Mouse (Mus musculus) B cell, adult 67 days (primary cell): ENCODE results near the gene Tcta. TPM values are rescaled to one million over a fixed set of nuclear protein-coding genes. Genes with fewer than 3 reads are reported as not detected.

Source experiments
- total RNA-seq, 2 experiments: library from RNA; stranded (reverse); gene quantifications; 4 replicates each; pipeline ENCODE4 v1.2.4; 2023

Tcta gene
- 10 to 100 TPM in 1 of 2 experiments, 1 to 10 TPM in 1; 9.3 to 13.8 TPM for total RNA-seq

DNA sequence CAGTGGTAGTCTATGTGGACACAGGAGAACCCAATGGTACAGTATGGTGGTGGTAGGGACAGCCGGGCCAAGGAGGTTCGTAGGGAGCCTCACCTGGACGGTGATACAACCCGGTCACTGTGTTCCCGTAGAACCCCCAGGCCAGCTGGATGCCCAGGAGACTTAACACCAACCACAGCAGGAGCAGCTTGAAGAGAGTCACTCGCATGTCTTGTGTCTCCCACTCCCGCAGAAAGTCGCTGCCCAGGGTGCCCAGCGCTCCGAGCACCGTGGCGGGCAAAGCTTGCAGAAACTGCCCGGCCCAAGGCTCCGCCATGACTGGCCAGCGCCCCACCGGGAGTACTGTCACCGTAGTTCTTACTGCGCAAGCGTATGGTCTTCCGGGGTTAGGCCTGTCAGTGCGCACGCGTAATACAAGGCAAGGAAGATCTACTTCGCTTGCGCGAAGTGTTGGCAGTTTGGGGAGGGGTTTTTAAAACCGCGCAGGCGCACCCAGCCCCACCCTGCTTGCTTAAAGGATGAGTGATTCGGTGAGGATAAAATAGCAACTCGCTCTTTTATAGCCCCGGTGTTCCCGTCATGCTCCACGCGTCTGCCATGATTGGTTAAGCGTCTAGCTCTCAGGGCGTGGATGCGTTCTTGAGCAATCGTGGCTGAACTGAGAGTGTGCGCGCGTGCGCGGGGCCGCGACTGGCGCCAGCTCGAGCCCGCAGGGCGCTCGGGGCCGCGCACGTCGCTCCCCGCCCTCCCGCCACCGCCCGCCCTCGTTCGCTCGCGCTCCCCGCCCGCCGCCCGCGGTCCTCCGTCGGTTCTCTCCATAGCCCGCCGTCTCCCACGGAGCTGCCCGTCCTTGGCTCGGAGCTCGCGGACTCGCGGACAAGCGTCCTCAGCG is at the start of gene Tcta, which contains the start of gene Rhoa:
Gene Tcta, minus strand, starts transcription at position 532 of the 892 bp plus-strand sequence.
Gene Rhoa, plus strand, starts transcription at position 501 of the 892 bp plus-strand sequence.

DNA sequence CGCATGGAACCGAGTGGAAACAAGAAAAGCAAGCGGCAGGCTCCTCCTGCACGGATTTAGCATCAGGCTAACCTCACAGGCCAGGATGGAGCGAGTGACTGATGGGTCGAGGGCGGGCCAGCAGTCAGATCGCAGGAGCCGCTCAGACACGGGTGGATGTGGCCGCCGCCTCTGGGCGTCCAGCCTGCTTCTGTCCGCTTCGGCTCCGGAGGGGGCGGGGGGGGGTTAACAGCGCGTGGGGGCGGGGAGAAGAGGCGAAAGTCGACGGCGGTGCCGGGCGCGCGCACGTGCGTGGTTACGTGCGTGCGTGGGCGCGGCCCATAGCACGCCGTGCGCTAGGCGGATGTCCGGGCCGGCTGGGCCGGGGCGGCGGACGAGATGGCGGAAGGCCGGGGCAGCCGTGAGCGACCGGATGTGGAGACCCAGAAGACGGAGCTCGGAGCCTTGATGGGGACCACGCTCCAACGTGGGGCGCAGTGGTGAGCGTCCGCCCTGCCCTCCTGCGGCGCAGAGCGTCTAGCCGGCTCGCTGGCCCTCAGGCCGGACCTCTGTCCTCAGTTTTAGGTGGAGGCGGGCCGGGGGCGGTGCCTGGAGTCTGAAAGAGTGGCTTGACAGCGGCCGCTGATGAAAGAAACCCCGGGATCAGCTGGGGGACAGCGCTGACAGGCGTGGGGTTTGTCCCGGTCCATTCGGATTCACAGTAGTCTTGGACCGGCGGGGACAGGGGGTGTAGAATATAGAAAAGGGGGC is 41.8 kb upstream of the Tcta start, which contains the start of gene Usp4:
Gene Usp4, plus strand, starts transcription at position 314 of the 750 bp plus-strand sequence.

DNA sequence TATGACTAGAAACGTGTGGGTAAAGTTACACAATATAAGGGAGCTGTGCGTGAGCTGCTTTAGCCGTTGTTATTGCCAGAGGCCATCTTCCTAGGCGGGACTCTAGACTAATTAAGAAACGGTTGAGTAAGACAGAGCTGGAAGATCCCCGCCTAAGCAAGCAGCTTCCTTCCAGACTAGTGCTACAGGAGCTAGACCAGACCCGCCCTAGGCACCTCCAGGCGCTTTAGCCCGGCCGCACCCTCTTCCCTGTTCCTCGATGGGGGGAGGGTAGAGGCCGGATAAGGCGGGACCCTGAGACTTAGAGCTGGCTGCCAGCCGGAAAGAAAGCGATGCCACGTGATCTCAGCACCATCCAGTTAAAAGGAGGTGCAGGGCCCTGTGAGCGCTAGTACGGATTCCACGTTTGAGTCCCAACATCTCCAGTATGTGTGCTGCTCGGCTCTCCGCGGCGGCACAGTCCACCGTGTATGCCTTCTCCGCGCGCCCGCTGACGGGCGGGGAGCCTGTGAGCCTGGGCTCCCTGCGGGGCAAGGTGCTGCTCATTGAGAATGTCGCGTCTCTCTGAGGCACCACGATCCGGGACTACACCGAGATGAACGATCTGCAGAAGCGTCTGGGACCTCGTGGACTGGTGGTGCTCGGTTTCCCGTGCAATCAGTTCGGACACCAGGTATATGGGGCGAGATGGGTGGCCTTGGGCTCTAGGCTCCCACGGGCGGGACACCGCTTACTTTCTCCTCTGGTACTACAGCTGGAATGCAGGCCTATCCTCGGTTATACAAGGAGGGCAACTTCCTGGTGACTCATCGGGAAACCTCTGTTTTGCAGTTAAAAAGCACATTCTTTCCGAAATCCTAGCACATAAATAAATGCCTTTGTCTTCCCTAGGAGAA is 33.2 kb upstream of the Tcta start, which contains the start of gene Gpx1:
Gene Gpx1, plus strand, starts transcription at position 18 of the 896 bp plus-strand sequence.

DNA sequence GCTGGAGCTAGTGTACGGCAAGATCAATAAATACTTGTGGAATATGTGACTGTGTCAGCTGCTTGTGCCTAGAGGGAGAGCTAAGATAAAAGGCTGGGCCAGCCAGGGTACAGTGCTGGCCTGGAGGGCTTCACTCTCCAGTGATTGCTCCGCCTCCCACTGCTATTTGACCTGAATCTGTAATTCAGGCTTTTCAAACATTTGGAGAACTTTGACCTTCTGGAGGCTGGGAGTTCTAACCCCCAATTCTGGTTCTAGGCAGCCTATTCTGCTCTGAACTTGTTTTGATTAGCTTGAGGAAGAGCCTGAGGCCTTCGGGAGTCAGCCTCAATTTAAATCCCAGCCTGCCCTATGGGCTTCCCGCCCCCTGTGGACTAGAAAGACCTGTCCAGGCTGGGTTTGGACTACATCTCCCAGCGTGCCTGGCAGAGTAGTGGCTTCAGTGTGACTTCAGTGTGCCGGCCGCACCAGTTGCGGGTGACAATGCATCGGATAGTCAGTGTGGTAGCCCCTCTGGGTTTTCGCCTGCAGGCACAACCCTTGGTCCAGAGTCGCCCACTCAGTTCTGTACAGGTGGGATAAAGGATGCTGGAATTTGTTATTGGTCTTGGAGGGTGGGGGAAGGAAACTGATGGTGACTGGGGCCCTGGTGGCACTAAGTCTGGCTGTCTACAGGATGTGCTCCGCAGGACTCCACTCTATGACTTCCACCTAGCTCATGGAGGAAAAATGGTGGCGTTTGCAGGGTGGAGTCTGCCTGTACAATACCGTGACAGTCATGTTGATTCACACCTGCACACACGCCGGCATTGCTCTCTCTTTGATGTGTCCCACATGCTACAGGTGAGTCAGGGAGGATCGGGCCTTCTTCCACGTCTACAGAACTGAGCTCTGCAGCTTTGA is 9.3 kb downstream of the Tcta start, which contains the start of gene Amt:
Gene Amt, plus strand, starts transcription at position 401 of the 903 bp plus-strand sequence.

DNA sequence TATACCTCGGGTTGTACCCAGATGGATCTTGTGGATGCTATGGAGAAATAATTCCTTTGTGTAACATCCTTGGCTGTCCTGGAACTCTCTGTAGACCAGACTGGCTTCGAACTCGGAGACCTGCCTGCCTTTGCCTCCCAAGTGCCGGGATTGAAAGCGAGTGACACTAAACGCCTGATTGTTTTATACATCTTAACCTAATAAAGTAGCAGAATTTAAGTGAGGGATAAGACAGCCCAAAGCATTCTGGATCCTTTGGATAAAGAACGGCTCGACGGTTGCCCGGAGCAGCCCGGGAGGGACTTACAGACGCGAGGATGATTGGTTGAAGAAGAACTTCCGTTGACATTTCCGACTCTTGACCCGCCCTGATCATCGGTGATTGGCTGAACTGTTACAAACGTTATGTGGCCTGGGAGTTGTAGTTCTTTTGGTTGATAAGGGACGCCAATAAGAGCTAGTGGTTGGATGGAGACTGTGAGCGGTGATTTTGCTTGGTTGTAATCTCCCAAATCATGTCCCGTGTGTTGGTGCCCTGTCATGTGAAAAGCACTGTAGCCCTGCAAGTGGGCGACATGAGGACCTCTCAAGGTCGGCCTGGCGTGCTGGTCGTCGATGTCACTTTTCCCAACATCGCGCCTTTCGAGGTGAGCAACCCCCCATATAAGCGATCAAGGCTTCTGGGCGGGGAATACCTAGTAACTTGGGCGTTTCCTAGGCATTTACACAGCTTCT is 15.8 kb downstream of the Tcta start, which contains the start of gene Nicn1:
Gene Nicn1, plus strand, starts transcription at position 414 of the 735 bp plus-strand sequence.

DNA sequence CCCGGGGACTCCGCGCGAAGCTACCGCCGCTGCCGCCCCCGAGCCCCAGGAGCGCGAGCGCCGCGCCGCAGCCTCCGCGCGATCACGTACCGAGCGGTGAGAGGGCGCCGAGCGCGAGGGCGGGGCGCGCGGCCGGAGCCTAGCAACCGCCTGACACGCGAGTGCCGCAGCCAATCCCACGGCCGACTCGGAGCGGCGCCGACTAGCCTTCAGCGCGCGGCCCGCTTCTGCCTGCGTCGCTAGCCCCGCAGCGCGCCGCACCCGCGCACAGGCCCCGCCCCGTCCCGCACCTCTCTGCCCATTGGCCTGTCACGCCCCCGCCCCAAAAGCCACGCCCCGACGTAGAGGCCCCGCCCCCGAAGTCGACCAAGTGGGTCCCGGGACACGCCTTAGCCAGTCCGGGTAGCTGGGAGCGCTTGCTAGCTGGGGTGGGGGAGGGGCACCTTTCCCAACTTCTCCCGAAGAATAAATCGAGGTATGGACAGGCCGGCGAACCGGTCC is 42.2 kb downstream of the Tcta start, which contains the start of gene Dag1:
Gene Dag1, minus strand, starts transcription at position 269 of the 501 bp plus-strand sequence.

Other genes starting within 250 kb of the Tcta start
- gene Mst1, start 225.7 kb downstream of the Tcta start, total RNA-seq, result under 1 TPM in 1 of 2 experiments, not detected in 1; 0.23 TPM
- gene Rnf123, start 222.8 kb downstream of the Tcta start, total RNA-seq, result 100 to 1,000 TPM; 206 to 230 TPM
- gene Apeh, start 211.6 kb downstream of the Tcta start, total RNA-seq, result 100 to 1,000 TPM; 126 to 158 TPM
- gene Bsn, start 115.8 kb downstream of the Tcta start, total RNA-seq, result under 1 TPM; 0.21 to 0.49 TPM
- gene Dag1, start 42.2 kb downstream of the Tcta start, total RNA-seq, result 10 to 100 TPM; 27.1 to 28.0 TPM
- gene Nicn1, start 15.7 kb downstream of the Tcta start, total RNA-seq, result 10 to 100 TPM; 12.1 to 14.2 TPM
- 1 to 10 TPM; 3.9 to 4.1 TPM for gene Amt, start 9.3 kb downstream of the Tcta start, total RNA-seq
- 100 to 1,000 TPM; 448 to 467 TPM for gene Rhoa, start within 50 bp of the Tcta start, total RNA-seq
- 100 to 1,000 TPM; 346 to 355 TPM for gene Gpx1, start 32.7 kb upstream of the Tcta start, total RNA-seq
- gene Usp4, start 41.7 kb upstream of the Tcta start, total RNA-seq, result 100 to 1,000 TPM; 185 to 198 TPM
- 1 to 10 TPM; 5.7 to 7.3 TPM for gene 1700102P08Rik, start 86.6 kb upstream of the Tcta start, total RNA-seq
- not detected for gene Ccdc36, start 122.3 kb upstream of the Tcta start, total RNA-seq
- gene BC048562, start 130.3 kb upstream of the Tcta start, total RNA-seq, result not detected
- 10 to 100 TPM; 32.1 to 38.4 TPM for gene Ccdc71, start 154.4 kb upstream of the Tcta start, total RNA-seq
- 1 to 10 TPM; 1.8 to 4.3 TPM for gene Klhdc8b, start 155.4 kb upstream of the Tcta start, total RNA-seq
- gene Lamb2, start 173.6 kb upstream of the Tcta start, total RNA-seq, result under 1 TPM; 0.75 to 0.89 TPM
- 100 to 1,000 TPM; 278 to 324 TPM for gene Usp19, start 184.4 kb upstream of the Tcta start, total RNA-seq
- 100 to 1,000 TPM; 215 TPM for gene Qars, start 201.5 kb upstream of the Tcta start, total RNA-seq
- 100 to 1,000 TPM; 219 to 230 TPM for gene Qrich1, start 210.6 kb upstream of the Tcta start, total RNA-seq